Mouse (Mus musculus) c-Kit-positive CD71-positive TER-119-positive erythroid progenitor cells, embryonic 14.5 days (primary cell): ENCODE measurements around the gene Panx1.

ENCODE experiments used
- DNase-seq: peaks from one replicate; pipeline ENCODE4 v3.0.0-alpha.2; 2013; ENCODE audit warnings: low spot score

The Panx1 gene

DNA sequence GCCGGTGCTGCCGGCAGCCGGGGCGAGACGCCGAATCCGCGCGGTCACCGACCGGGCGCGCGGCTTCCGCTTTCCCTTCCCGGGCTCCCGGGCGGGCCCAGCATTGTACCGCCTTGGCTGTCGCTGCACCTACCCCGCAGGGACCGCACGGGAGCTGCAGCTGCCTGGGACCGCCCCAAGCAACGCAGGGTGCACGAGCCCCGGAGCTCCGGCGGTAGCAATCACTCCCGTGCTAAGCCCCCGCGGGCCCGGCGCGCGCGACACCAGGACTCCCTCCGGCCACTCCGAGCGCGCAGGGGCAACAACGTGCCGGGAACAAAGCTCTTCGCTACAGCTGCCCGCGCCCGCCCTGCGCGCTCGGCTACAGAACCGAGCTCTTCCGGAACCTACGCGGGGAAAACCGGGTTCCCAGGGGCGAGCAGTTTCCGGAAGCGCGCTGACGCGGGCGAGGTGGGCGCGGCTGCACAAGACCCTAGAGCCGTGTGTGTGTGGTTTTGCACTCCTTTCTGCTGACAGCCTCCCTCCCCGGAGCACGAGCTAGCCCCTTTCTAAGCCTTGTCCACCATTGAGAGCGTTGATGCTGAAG is at the start of gene Panx1:
TSS of gene Panx1 (minus strand) at position 395 of the 586 bp plus-strand sequence.
- no peak for DNase-seq

DNA sequence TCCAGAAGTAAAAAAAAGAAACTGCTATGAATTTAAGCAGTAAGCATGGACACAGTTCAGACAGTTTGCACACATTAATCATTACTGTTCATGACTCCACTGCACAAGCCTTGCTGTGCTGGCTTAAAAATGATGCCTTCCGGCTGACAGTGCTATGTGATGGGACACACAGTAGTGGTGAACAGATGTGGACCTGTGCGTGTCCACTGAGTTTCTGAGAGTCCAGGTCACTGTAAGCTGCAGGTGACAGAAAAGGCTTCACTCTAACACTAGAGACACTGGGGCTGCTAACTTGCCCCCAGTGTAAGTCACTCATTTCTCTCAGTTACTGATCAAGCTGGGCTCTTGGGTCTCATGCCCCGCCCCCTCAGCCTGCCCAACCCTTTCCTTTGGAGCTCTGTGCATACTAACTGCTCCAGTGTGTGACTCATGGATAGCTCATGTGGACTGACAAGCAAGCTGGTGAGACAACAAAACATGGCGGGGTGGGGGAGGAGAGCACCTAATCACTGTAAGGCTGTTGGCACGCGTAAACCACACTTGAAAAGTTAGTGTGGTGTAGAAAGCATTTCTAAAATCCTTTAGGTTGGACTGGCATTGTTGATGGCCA is 23.5 kb upstream of the Panx1 start:
- no peak for DNase-seq

DNA sequence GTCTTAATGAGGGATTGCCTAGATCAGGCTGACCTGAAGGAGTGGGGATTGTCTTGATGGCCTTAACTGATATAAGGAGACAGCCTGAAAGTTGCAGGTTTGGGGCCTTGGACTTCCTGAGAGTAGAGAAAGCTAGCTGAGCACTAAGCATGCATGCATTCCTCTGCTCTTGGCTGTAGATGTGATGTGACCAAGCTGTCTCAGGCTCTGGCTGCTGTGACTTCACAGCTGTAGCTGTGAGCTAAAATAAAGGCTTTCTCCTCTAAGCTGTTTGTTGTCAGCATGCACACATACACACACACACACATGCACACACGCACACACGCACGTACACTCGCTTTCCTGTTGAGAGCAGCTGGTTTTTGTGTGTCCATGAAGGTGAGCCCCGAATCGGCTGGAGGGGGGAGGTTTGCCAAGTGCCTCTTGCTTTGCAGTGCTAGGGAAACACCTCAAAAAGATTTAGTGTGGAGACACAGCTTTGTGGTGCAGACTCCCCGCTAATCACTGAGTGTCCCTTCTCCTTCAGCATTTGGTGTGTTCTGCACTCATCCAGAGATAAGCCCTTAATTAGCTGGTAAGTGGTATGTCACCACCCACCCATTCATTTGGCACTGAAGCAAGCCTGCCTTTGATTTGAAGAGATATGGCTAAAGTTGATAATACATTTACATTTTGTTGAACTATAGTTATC is 22.9 kb upstream of the Panx1 start:
- DNase-seq, result no peak

DNA sequence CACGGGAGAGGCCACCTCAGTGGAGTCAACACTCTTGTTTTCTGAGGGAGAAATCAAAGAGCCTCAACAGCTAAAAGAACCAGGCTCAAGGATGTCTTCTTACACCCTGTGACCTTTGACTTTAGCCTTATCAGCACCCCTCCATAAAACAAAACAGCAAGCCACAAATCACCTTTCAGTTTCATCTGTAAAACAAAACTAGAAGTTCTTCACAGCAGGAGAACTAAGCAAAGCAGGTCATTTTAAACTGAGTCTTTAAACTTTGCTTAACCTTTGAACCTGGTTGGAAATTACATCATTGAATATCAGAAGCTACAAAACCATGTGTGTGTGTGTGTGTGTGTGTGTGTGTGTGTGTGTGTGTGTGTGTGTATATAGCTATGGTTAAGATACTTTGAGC is 18.9 kb upstream of the Panx1 start:
- DNase-seq, result no peak

DNA sequence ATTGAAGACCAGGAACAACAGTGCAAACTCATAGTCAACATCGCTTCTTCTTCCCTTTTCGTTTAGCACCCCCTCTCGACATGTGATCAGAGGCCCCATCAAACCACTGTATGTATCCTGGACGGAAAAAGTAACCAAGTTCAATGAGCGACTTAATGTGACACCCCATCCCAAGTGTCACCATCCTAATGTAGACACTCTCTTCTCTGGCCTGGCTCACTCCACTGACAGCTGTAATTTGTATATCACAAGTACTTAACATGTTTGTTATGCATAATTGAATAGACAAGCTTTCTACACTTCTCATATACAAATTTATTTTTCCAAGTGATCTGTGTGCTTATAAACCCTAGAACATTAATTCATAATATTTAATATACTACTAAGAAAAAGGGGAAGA is 15.6 kb upstream of the Panx1 start:
- DNase-seq, result no peak

DNA sequence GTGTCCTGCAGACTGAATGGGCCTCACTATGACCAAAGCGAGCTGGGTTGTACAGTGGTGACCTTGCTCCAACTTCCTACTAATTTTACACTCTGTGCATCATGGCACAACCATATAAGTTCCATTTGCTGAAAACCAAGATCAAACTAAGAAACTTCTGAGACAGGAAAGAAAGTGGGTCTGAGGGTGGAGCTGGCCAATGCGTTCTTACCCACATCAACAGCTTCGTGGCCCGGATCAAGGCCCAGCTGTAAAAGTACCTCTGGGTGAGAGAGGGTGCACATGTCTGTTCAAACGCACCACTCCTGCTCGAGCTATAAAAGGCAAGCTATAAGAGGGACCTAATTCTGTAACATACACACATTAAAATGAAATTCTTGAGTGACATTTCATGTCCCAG is 14.7 kb upstream of the Panx1 start:
- no peak for DNase-seq

DNA sequence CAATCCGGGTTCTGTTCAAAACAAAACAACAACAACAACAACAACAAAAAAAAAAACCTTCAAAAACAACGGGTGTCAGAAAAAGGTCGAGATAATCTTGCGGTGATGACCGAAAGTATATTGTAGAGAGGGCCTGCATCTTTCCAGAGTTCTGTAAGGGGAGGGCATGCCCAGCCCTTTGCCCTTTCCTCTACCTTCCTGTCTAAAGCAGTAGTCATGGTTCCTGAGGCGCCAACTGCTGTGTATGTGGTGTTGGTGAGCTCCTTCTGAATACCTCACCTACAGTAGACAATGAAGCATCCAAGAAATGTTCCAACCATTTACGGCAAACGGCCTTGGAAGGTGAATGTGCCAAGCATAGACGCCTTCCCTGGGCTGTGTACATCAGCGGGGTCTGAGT is 462 bp upstream of the Panx1 start:
- DNase-seq, result no peak

DNA sequence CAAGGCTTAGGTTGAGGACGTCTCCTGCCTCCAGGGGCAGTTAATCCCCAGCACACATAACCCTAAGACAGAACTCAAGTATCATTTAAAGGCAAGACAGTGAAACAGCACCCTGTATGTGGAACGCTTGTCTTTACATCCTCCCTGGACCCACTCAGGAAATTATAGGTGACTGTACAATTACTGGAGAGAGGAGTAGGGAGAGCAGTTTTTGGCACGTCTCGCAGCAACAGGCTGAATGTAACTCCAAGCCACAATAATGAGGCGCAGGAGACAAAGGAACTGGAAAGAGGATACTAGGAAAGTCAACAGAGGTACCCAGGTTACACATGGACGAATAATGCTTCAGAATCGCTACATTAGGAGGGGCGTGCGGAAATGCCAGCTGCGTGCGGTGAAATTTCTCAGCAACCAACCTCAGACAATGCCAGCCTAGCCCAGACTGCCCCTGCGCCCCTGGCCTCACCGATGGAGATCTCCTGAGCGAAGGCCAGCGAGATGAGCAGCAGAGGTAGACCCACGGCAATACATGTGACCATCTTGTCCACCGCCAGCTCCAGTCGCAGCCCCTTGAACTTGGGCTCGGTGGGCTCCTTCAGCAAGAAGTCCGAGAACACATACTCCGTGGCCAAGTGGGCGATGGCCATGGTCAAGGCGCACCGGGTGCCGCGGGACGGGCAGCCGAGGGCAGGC is 741 bp downstream of the Panx1 start:
- DNase-seq, result no peak

DNA sequence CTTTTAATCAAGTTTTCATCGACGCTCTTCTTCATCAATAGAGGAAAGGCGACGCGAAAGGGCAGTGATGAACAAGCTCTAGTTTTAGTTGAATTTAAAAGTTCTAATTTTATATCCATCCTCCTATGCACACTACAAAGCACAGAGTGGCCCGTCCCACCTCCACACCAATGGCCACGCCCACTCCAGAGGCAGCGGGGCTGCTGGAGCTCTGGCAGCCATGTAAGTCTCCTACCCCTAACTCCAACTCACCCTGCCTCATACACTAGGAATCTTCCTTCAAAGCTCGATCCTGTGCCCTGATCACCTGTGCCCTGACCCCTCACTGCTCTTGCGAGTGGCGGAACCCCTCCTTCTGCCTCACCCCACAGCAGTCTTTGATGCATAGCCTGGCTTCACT is 3.7 kb downstream of the Panx1 start:
- no peak for DNase-seq

DNA sequence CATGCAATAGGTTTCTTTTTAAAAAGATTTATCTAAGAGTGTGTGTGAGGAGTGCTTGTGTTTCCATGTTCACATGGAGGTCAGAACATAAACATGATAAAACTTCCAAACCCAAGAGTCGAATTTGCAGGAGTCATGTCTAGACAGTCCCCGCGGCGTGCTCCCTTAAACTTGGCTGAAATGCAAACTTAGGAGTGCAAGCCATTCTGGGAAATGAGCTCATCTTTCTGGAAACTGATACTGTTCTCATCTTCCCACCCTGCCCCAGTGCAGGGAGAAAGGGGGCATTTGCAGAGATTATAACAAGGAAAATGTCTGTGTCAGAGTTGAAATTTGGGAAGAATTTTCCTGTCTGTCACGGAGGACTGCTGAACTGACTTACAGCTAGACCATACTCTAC is 5.4 kb downstream of the Panx1 start:
- DNase-seq, result no peak

DNA sequence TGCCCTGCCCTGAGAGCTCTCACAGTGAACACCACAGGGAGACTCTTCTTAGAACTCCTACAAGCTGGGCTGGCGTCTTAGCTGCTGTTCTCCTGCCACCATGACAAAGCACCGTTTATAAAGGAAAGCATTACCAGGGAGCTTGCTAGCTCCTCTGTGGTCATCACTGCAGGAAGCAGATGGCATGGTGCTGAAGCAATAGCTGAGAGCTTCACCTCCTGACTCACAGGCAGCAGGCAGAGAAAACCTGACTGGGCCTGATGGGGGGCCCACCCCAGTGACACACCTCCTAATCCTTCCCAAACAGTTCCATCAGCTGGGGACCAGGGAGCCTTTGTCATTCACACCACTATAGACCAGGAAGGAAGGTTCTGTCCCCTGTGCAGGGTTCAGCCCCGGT is 7.6 kb downstream of the Panx1 start:
- DNase-seq, result no peak

DNA sequence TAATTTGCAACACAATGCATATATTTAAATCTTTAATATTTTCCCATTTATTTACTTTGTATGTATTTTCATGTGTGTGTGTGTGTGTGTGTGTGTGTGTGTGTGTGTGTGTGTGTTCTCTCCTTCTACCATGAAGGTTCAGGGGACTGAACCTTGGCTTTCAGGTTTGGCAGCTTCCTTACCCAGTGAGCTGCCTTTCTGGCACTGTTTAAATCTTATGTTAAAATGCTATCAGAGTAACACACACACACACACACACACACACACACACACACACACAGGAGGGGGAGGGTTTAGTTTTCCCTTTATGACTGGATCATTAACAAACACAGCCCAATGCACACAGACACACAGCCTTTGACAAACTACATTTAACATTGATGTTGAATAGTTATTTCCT is 8.0 kb downstream of the Panx1 start:
- DNase-seq, result no peak

DNA sequence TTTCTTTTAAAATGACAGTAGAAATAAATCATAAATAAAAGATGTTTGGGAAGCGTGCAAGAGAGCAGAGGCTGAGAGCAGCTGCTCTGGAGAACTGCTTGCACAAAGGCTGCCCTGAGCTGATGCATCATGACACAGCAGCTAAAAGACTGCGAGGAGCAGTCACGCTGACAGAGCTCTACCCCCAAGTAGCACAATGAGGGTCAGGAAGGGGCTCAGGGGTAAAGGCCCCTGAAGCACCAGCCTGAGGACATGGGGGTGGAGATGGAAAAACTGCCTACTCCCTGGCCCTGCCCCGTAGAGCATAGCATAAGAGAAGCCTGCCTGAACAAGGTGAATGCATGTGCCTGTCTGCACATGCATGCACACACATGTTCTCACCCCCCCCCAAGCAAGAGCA is 8.5 kb downstream of the Panx1 start:
- no peak for DNase-seq

DNA sequence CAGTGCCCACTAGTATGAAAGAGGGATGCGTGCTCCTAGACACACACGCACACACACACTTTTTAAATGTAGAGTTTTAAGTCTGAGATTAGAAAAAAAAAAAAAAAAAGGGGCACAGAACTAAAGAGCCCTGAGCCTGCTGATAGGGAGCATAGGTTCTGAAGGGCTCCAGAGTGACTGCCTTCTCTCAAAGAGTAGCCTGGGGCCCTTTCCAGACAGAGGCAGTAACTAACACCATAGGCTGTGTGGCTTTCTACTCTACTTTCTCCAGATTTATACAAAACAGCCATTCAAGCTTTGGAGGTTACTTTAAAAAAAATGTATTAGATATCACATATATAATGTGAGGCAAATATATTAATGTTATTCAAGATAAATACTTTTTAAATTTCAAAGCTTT is 8.9 kb downstream of the Panx1 start:
- DNase-seq, result no peak

DNA sequence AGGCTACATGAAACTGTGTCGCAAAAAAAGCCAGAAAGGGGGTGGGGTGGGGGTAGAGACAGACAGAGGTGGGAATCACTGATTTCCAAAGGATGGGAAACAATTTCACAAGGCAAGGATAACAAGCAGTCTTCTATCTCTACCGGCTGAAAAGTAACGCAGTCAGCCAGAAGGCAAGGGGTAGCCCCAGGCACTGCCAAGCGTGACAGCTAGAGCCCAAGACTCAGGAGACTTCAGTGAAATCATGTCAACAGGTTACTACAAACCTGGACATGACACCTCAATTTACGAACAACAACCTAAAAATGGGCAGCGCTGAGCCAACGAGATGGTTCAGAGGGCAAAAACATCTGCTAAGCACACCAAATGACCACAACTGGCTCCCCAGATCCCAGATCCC is 9.3 kb downstream of the Panx1 start:
- no peak for DNase-seq

DNA sequence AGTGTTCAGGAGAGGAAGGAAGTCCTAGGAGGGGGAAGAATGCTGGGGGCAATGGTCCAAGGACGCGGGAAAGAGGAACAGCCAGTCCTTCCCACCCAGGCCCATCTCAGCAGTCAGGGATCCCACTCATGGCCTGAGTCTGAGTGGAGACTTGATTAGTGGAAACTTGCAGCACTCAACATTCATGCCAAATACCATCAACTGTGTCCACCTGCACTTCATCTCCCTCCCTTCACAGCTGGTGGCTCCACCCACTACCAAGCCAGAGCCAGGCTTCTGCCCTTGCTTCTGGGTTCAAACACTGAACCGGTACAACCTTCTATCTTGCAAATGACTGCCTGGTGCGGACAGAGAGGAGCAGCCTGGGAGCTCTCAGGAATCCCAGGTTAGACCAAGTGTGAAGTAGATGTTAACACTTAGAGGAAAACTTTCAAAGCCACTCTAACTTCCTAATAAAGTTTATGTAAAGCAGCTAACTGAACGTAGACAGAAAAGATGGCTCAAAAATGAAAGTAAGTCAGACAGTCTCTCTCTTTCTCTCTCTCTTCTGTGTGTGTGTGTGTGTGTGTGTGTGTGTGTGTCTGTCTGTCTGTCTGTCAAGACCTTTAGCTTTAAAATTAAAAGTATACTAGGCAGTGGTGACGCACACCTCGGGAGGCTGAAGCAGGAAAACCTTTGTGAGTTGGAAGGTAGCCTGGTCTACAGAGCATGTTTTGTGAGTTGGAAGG is 10.6 kb downstream of the Panx1 start:
- no peak for DNase-seq

DNA sequence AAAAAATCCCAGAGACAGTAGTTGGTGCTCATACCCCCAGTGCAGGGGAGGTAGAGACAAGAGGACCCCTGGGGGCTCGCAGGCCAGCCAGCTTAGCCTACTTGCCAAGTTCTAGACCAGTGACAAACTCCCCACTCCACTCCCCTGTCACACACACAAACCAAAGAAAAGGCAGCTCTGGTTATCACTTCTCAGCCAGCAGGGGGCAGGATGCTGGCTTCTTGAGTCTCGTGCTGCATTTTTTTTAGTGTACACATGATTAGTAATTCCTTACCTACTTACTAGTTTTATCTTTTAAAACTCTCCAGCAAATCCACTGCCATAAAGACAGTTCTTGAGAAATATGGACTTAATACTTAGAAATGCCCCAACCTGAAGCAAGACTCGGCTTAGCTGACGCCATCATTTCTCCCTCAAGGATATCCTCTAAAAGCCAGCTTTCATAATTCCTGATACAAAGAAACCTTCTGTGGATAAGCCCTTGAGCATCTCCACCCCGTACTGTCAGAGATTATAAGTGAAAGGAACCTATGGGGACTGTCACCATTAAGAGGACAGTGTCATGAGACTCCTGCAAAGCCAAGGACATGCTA is 11.6 kb downstream of the Panx1 start:
- DNase-seq, result no peak

DNA sequence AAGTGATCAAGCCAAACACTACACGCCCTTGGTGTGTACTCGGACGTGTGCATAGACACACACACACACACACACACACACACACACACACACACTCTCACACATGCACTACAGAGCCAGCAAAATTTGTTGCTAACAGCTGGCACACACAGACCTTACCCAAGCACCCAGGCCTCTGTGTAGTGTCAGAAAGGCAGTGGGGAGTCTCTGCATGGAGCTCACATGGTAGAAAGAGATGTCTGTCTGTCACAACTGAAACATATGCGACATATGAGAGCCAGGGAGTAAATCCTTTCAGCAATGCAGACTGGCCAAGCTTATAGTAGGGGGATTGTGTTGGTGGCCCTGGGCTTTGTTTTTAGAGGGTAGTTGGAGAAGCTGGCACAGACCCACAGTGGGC is 12.5 kb downstream of the Panx1 start:
- no peak for DNase-seq

DNA sequence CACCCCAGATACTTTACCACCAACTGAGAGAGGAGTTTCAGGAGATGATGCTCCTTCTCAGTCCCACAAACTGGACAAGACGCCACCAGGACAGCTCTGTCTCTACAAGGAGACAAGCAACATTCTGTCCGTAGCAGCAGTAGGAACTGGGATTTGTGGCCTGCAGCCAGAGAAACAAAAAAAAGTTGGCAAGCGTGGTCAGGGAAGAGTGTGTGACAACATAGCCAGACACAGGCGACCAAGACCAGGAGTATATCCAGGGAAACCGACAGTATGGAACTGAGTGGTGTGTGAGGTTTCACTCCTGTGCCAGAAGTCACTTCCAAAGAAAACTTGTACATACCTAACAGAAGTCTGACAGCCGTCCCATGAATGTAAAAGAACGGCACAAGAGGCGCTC is 14.5 kb downstream of the Panx1 start:
- no peak for DNase-seq

DNA sequence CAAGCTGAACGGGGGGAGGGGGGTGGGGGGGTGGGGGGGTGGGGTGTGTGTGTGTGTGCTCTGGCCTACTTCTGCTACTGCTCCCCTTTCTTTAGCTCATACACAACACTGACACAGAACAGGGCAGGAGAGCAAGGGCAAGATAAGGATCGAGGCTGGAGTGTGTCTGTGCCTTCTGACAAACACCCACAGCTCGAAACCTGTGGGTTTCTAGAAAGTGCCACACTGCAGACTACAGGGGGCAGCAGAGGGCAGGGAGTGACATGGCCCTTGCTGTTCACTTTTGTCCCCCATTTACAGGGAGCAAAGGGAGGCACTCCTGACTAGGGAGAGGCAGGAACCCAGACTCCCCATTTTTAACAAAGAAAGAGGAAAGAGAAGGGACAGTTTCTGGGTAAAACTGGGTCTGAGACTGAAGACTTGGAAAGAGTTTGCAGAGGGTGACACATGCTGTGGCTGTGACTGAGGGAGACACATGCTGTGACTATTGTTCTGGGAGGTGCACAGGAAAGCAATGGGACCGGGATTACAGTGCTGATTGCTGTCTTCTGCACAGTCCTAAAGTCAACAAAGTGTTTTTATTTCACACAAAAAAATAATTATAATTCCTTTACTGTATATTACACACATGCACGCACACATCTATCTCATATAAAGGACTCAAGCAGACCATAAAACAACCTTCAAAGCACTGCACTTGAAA is 16.1 kb downstream of the Panx1 start:
- peak; percentile 34 for DNase-seq

DNA sequence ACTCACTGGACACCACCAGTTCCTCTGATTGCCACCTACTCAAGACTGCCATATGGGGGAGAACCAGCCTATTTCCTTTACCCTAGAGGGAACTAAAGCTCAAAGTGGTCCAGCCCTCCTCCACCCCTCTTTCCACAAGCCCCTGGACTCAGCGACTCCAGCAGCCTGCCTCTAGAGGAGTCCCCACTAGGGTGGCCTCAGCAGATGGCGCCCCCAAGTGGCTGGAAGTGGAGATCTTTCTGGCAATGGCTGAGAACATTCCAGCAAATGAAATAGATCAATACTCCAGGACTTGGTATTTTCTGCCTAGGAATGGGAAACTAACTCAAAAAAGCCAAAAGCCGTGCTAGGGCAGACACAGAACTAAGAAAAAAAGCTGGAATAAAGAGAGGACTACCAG is 17.6 kb downstream of the Panx1 start:
- DNase-seq, result no peak

DNA sequence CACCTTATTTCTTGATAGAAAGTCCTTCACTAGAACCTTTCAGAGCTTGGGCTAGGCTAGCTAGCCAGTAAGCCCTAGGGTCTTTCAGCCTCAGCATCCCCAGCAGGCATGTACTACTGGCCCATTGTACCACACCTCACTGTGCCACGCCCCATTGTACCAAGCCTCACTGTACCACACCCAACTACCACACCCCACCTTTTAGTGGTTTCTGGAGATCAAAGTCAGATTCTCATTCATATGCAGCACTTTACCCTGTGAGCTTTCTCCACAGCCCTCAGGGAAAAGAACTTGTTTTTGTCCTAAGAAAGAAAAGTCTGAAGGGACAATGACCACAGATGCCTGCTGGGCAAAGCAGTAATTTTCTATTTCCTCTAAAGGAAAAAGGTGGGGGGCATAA is 22.2 kb downstream of the Panx1 start:
- DNase-seq, result no peak
